Mouse (Mus musculus): ENCODE results near the gene Gpr149.

Gpr149 gene

GRCm38 (mm10) chr3:62604973-62605372 lies at the start of gene Gpr149:
Gene Gpr149, minus strand, starts transcription at chr3:62605140.
- in situ Hi-C loops (cut with MboI, MseI), result loop anchor here (10.0 kb wide), 1 partner anchor 900 kb away; no protein-coding TSS in a partner anchor

- in situ Hi-C loops (cut with MboI, MseI), result no loop called here
Observed at GRCm38 (mm10) chr3:62650551-62650950, 45.6 kb upstream of the Gpr149 start.

GRCm38 (mm10) chr3:62610861-62611260 lies 5.9 kb upstream of the Gpr149 start:
- in situ Hi-C loops (cut with MboI, MseI), result no loop called here

GRCm38 (mm10) chr3:62605931-62606330 lies 991 bp upstream of the Gpr149 start:
- in situ Hi-C loops (cut with MboI, MseI), result loop anchor here (10.0 kb wide), 1 partner anchor 899 kb away; no protein-coding TSS in a partner anchor

GRCm38 (mm10) chr3:62604047-62604391 lies 921 bp downstream of the Gpr149 start:
- in situ Hi-C loops (cut with MboI, MseI), result loop anchor here (10.0 kb wide), 1 partner anchor 901 kb away; no protein-coding TSS in a partner anchor

GRCm38 (mm10) chr3:62603231-62604046 lies 1.5 kb downstream of the Gpr149 start:
- in situ Hi-C loops (cut with MboI, MseI), result loop anchor here (10.0 kb wide), 1 partner anchor 901 kb away; no protein-coding TSS in a partner anchor

- in situ Hi-C loops (cut with MboI, MseI), result loop anchor here (10.0 kb wide), 1 partner anchor 902 kb away; no protein-coding TSS in a partner anchor
Observed at GRCm38 (mm10) chr3:62602466-62602865, 2.5 kb downstream of the Gpr149 start.

GRCm38 (mm10) chr3:62594842-62595241 lies 10.1 kb downstream of the Gpr149 start:
- in situ Hi-C loops (cut with MboI, MseI), result no loop called here

- in situ Hi-C loops (cut with MboI, MseI), result no loop called here
Observed at GRCm38 (mm10) chr3:62585072-62585471, 19.9 kb downstream of the Gpr149 start.

GRCm38 (mm10) chr3:62527593-62527992 lies 77.3 kb downstream of the Gpr149 start:
- in situ Hi-C loops (cut with MboI, MseI), result no loop called here

- in situ Hi-C loops (cut with MboI, MseI), result no loop called here
Observed at GRCm38 (mm10) chr3:62527160-62527559, 77.8 kb downstream of the Gpr149 start.

- in situ Hi-C loops (cut with MboI, MseI), result no loop called here
Observed at GRCm38 (mm10) chr3:62507206-62507647, 97.7 kb downstream of the Gpr149 start.

GRCm38 (mm10) chr3:62506488-62507205 lies 98.3 kb downstream of the Gpr149 start, which contains the start of gene Dhx36:
Gene Dhx36, minus strand, starts transcription at chr3:62507004.
- in situ Hi-C loops (cut with MboI, MseI), result no loop called here

- in situ Hi-C loops (cut with MboI, MseI), result no loop called here
Observed at GRCm38 (mm10) chr3:62505166-62505900, 99.6 kb downstream of the Gpr149 start.

- in situ Hi-C loops (cut with MboI, MseI), result loop anchor here (25.0 kb wide), 1 partner anchor 1488 kb away; the partner anchor contains the start of gene Gmps
Observed at GRCm38 (mm10) chr3:62499327-62499726, 105.6 kb downstream of the Gpr149 start.

GRCm38 (mm10) chr3:62492568-62492967 lies 112.4 kb downstream of the Gpr149 start:
- in situ Hi-C loops (cut with MboI, MseI), result loop anchor here (25.0 kb wide), 1 partner anchor 1495 kb away; the partner anchor contains the start of gene Gmps

- in situ Hi-C loops (cut with MboI, MseI), result loop anchor here (25.0 kb wide), 1 partner anchor 1503 kb away; the partner anchor contains the start of gene Gmps
Observed at GRCm38 (mm10) chr3:62484340-62484739, 120.6 kb downstream of the Gpr149 start.

All from T-helper 2 cell (primary cell).